Mouse (Mus musculus) stomach, embryonic 15.5 days (tissue): ENCODE data around the gene Vkorc1l1. TPM values are rescaled to one million over a fixed set of nuclear protein-coding genes. Genes with fewer than 3 reads are reported as not detected.
"Not testable (repeated sequence)": the region's sequence is repeated elsewhere in the genome, so short reads cannot be mapped to it uniquely, and the experiment has no call there.

ENCODE experiments used
- ATAC-seq: fragments of 200-750 bp; cut with Nextera tagmentation; 2 replicates; pipeline ENCODE4 v1.8.0; 2017; ENCODE audit warnings: low read depth, moderate number of reproducible peaks, moderate TSS enrichment; ENCODE audit not compliant: insufficient read depth, low FRiP score
- H3K27ac ChIP-seq: fragments of 300-500 bp; sonication (generic); 2 replicates; pipeline ENCODE4 v1.5.1; 2015; ENCODE audit warnings: mild to moderate bottlenecking, inconsistent platforms
- H3K27me3 ChIP-seq: fragments of 300-500 bp; sonication (generic); replicated peaks from 2 replicates; pipeline ENCODE4 v1.6.1; 2015; ENCODE audit warnings: inconsistent platforms
- H3K36me3 ChIP-seq: fragments of 300-500 bp; sonication (generic); 2 replicates; pipeline ENCODE4 v1.6.1; 2015; ENCODE audit warnings: inconsistent platforms
- H3K4me1 ChIP-seq: fragments of 300-500 bp; sonication (generic); 2 replicates; pipeline ENCODE4 v1.6.1; 2015; ENCODE audit warnings: inconsistent platforms
- H3K4me2 ChIP-seq: fragments of 300-500 bp; sonication (generic); 2 replicates; pipeline ENCODE4 v1.6.1; 2015; ENCODE audit warnings: mild to moderate bottlenecking, inconsistent platforms
- H3K4me3 ChIP-seq: fragments of 300-500 bp; sonication (generic); replicated peaks from 2 replicates; pipeline ENCODE4 v1.5.1; 2015; ENCODE audit warnings: inconsistent platforms
- H3K9ac ChIP-seq: fragments of 300-500 bp; sonication (generic); 2 replicates; pipeline ENCODE4 v1.6.1; 2015; ENCODE audit warnings: inconsistent platforms
- H3K9me3 ChIP-seq: fragments of 300-500 bp; sonication (generic); 2 replicates; pipeline ENCODE4 v1.6.1; 2016; ENCODE audit warnings: inconsistent platforms
- WGBS: fragments of 180-500 bp; shearing (Covaris S2); methylation state at CpG from one replicate; pipeline ENCODE4 v1.1.7; 2015; 5-methylcytosine and 5-hydroxymethylcytosine counted together
- polyA plus RNA-seq: library from polyadenylated mRNA; unstranded; fragments of >200 nt; fragmentation: Nextera tagmentation; extraction: Ambion mirVana; gene quantifications from 2 replicates; pipeline ENCODE4 v1.2.1, GENCODE M21; 2015

Gene Vkorc1l1
- polyA plus RNA-seq, 1 experiment from 2014 or later: 24.5 TPM

DNA sequence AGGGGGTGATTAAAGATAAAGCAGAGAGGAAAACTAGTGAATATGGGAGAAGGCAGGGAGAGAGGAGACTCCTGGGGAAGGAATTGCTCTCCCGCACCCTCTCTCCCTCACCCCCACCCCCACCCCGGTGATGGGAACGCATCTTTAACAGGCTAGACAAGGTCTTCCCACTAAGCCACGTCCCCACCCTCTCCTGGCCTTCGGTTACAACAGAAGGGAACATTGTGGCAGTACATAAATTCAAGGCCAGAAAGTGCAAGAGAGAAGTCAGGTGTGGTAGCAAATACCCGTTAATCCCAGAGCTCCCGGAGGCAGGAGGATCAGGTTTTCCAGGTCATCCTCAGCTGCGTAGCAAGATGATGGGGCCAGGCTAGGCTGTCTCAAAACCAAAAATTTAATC, 22.4 kb upstream of the Vkorc1l1 start:
- no peaks in the 10 kb centered on the region for H3K4me1 ChIP-seq
- no peaks in the 10 kb centered on the region for H3K36me3 ChIP-seq
- ATAC-seq: no peak
- no peak overlapping the region for H3K9ac ChIP-seq
- no peaks in the 10 kb centered on the region for H3K27me3 ChIP-seq
- H3K4me2 ChIP-seq: no peak overlapping the region
- WGBS: 60% methylated on average over 8 of the region's 8 CpGs
- H3K27ac ChIP-seq: no peak overlapping the region
- H3K4me3 ChIP-seq: no peak overlapping the region
- H3K9me3 ChIP-seq: no peaks in the 10 kb centered on the region

DNA sequence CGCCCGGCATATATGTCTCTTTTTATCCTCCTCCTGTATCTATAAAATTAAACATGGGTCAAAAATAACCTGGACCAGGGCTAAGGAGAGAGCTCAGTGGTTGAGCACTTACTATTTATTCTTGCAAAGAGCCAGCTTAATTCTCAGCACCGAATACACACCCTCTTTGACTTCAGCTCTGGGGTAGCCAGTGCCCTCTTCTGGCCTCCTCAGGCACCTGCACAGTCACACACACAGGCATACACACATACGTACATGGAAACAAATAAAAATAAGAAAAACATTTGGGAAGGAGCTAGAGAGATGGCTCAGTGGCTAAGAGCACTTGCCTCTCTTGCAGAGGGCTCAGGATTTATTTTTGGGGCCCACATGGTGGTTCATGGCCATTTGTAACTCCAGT, 19.8 kb upstream of the Vkorc1l1 start:
- 92% methylated on average over 4 of the region's 4 CpGs for WGBS
- Histone ChIP-seq H3K4me1 (no peaks in the 10 kb centered on the region), H3K4me3 (no peak overlapping the region), H3K9ac (no peak overlapping the region), H3K27me3 (no peaks in the 10 kb centered on the region), H3K36me3 (no peaks in the 10 kb centered on the region), H3K9me3 (no peaks in the 10 kb centered on the region), H3K4me2 (no peak overlapping the region), H3K27ac (no peak overlapping the region)
- ATAC-seq: no peak

DNA sequence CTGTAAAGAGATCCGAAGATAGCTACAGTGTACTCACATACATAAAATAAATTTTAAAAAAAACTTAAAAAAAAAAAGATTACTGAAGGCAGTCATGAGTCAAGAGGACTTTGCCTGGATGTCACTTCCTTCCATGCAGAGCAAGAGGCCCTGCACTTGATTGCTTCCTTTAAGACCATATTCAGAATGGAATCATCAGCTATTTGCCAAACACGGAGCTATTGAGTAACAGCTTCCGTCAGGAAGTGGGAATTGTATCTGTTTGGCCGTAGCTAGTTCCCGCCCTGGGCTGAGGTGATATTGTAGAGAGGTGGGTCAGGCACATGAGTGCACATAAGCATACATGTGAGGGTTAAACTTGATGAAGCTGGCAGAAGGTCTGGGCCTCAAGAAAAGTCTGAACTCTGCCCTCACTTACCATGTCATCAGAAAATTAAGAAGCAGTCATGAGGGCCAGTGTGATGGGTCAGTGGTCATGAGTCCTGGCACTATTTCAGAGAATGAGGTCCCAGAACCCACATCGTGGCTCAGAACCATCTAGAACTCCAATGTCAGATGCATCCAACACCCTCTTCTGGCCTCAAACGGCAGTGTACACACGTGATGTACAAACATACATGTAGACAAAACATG, 16.8 kb upstream of the Vkorc1l1 start:
- ATAC-seq: no peak
- Histone ChIP-seq H3K4me1 (no peaks in the 10 kb centered on the region), H3K27me3 (no peaks in the 10 kb centered on the region), H3K9ac (no peak overlapping the region), H3K4me3 (no peak overlapping the region), H3K27ac (no peak overlapping the region), H3K36me3 (no peaks in the 10 kb centered on the region), H3K4me2 (no peak overlapping the region), H3K9me3 (no peaks in the 10 kb centered on the region)
- WGBS: 81% methylated on average over 8 of the region's 8 CpGs

DNA sequence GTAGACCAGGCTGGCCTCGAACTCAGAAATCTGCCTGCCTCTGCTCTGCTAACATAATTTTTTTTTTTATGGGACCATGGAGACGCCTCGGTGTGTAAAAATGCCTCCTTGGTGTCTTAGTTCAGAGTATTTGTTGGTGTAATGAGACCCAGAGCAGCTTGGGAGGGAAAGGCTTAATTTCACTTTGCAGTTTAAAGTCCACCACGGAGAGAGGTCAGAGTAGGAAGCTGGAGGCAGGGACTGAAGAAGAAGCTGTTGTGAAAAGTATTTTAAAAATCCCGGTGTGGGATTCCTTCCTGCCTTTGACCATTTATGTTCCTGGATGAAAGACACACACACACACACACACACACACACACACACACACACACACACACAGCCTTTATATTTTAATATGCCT, 15.8 kb upstream of the Vkorc1l1 start:
- no peak for ATAC-seq
- H3K27me3 ChIP-seq: no peaks in the 10 kb centered on the region
- no peaks in the 10 kb centered on the region for H3K9me3 ChIP-seq
- H3K4me2 ChIP-seq: no peak overlapping the region
- H3K36me3 ChIP-seq: no peaks in the 10 kb centered on the region
- H3K27ac ChIP-seq: no peak overlapping the region
- H3K4me3 ChIP-seq: no peak overlapping the region
- 73% methylated on average over 5 of the region's 5 CpGs for WGBS
- H3K4me1 ChIP-seq: no peaks in the 10 kb centered on the region
- H3K9ac ChIP-seq: no peak overlapping the region

DNA sequence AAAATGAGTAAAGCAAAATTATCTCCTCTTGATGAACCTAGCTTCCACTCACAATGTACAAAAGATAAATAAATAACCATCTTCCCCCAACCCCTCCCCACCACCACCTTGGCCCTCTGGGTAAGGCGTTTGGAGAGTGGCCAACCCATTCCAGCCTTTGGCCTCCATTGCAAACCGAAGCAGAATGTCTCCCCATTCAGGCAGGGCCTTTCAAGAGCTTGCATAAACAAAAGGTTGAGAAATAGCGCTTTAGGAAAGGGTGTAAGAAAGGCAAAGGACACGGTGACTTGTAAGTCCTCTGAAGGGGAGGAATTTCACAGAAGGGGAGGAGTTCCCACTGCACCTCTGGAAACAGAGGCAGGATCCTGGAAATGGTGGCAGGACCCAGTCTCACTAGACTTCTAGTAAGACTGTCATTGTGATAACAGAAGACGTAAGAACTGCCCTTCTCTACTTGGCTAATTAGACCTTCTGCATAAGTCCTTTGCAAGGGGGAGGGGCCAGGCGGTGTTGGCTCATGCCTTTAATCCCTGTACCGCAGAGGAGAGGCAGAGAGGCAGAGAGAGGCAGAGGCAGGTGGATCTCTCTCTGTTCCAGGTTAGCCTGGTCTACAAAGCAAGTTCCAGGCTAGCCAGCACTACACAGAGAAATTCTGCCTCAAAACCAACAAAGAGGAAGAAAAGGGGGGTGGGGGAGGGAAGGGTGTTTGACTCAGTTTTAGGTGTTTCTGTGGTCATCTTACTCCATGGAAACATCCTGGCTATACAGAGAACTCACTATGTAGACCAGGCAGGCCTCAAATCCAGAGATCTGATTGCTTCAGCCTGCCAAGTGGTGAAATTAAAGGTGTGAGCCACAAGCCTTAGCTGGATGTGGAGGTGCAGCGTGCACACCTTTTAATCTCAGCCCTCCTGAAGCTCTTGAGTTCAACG, 11.6 kb upstream of the Vkorc1l1 start:
- H3K27me3 ChIP-seq: no peaks in the 10 kb centered on the region
- WGBS: 46% methylated on average over 9 of the region's 9 CpGs
- no peaks in the 10 kb centered on the region for H3K36me3 ChIP-seq
- no peaks in the 10 kb centered on the region for H3K9me3 ChIP-seq
- no peaks in the 10 kb centered on the region for H3K4me1 ChIP-seq
- ATAC-seq: no peak
- no peak overlapping the region for H3K4me3 ChIP-seq
- H3K27ac ChIP-seq: no peak overlapping the region
- no peak overlapping the region for H3K9ac ChIP-seq
- no peak overlapping the region for H3K4me2 ChIP-seq

DNA sequence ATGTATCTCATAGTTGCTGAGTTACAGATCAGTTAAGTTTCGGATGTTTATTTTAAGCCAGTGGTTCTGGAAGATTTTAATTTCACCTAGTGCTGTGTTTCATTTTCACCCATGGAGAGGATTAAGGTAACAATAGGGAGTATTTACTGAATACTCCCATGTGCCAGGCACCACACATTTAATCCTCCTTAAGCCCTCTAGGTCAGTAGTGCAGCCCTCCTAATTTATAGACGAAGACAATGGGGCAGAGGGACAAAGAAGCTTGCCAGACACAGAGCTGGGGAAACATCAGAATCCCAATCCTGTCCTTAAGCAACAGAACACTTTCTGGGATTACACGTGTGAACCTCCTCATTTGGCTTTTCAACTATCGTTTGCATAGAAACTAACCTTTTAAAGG, 4.8 kb upstream of the Vkorc1l1 start:
- Histone ChIP-seq H3K4me1 (no peaks in the 10 kb centered on the region), H3K9ac (no peak overlapping the region), H3K4me3 (no peak overlapping the region), H3K9me3 (no peaks in the 10 kb centered on the region), H3K4me2 (no peak overlapping the region), H3K36me3 (no peaks in the 10 kb centered on the region), H3K27me3 (no peaks in the 10 kb centered on the region), H3K27ac (no peak overlapping the region)
- 51% methylated on average over 4 of the region's 4 CpGs for WGBS
- ATAC-seq: no peak

DNA sequence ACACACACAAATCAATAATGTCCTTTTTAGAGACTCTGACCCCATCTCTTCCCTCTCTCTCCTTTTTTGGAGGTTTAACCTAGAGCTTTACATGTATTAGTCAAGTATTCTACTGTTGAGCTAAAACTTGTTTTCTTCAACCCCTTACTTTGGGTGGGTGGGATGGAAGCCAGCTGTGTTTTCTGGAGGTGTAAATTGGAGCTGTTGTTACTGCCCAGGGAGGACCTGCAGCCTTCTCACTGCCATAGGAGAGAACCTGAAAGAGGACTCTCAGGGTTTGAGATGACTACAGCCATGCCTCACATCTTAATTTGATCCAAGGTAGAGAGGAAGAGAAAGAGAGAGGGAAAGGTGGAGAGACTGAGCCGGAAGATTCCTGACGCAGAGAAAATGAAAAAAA, 1.5 kb upstream of the Vkorc1l1 start:
- Histone ChIP-seq H3K9ac (no peak overlapping the region), H3K4me1 (no peaks in the 10 kb centered on the region), H3K9me3 (no peaks in the 10 kb centered on the region), H3K36me3 (0 out of 2 replicates have a peak, but pooled peaks cover 3% of the 10 kb centered on the region), H3K27ac (no peak overlapping the region), H3K4me2 (peak overlapping the region; percentile 51; the same call in 1 of the 2 replicates), H3K4me3 (no peak overlapping the region), H3K27me3 (no peaks in the 10 kb centered on the region)
- ATAC-seq: no peak
- 55% methylated on average over 2 of the region's 2 CpGs for WGBS

DNA sequence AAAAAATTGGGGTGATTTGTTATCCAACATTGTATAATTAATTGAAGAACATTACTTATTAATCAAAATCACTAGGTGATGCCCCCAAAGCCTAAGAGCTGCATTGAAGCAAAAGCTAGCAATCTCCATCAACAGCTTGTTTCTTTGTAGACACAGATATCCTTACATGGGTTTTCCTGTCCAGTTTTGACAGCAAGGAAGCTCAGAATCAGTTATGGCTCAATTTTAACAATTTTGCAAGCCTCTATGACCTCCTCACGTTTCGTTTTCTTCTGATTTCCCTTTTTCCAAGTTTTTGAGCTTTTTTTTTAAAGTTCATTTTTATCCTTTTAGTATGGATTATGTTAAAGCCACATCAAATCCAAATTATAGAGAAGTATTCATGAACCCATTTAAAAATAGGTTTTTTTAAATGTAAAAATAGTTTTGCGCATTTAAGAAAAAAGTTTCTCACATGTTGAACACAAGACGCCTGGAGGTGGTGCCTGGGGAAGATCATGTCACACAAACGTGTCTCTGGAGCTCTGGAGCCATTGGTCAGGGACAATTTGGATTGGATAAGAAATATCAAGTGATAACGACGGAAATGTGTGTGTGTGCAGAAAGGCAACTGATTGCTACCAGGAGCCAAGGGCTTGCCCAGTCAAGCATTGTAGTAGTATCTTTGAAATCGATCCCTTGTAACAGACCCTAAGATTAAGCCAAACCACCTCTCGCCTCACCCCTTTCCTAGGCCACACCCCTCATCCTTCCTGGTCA, 855 bp upstream of the Vkorc1l1 start:
- peak; percentile 8; the same call in 1 of the 2 replicates for ATAC-seq
- Histone ChIP-seq H3K4me1 (no peaks in the 10 kb centered on the region), H3K27ac (peak overlapping the region; percentile 67; the same call in 1 of the 2 replicates), H3K27me3 (no peaks in the 10 kb centered on the region), H3K36me3 (0 out of 2 replicates have a peak, but pooled peaks cover 3% of the 10 kb centered on the region), H3K4me3 (peak overlapping the region; percentile 78), H3K9me3 (no peaks in the 10 kb centered on the region), H3K9ac (no peak overlapping the region), H3K4me2 (peak overlapping the region; percentile 51)
- 6% methylated on average over 9 of the region's 9 CpGs for WGBS

DNA sequence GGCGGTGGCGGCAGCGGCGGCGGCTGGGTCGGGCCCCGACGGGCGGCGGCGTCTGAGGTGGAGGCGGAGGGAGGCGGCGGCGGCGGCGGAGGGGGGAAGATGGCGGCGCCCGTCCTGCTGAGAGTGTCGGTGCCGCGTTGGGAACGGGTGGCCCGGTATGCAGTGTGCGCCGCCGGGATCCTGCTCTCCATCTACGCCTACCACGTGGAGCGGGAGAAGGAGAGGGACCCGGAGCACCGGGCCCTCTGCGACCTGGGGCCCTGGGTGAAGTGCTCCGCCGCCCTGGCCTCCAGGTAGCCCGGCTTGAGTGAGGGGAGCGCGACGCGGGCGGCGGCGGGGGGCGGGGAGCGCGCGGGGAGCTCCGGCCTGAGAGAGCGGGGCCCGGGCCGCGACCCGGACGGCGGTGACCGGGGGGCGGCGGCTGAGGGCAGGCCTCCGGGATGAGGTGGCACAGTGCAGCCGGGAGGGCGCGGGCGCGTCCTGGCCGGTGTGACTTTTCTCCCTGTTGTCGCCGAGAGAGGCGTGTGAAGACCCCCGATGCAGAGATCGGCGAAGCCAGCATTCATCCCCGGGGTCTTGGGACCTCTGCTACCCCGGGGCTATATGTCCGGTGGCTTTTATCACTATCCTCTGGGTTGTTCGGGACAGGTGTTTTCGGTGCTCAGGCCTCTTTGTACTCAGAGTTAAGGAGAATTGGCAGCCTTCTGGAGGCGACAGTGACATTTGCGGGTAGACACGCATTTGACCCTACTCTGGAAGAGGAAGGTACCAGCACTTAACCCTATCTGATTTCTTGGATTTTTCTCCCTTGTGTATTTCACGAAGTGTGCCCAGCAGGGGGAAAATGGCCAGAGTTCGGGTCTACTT, 536 bp downstream of the Vkorc1l1 start:
- H3K4me2 ChIP-seq: peak overlapping the region; percentile 67
- H3K27ac ChIP-seq: peak overlapping the region; percentile 62; the same call in 1 of the 2 replicates
- peak; percentile 16 for ATAC-seq
- under 1% methylated on average over 47 of the region's 82 CpGs for WGBS
- not testable (repeated sequence) for H3K4me1 ChIP-seq, H3K36me3 ChIP-seq, H3K9me3 ChIP-seq, H3K27me3 ChIP-seq
- H3K4me3 ChIP-seq: peak overlapping the region; percentile 78
- H3K9ac ChIP-seq: peak overlapping the region; percentile 86

DNA sequence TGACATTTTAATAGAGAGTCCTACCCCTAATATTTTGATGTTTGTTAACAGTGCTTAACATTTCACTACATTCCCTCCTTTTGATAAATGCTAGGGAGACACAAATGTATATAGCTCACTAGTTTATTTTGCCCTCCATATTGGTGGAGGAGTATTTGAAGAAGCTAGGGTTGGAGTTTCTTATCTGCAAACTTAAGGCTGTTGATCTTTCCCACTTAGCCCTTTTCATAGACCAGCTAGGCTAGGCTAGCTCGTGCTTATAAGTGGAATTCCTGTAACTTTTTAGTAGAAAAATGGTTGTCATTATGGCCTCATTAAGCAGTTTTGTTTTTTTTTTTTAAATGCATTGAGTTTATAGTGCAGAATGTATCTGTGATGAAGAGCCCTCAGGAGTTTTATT, 1.6 kb downstream of the Vkorc1l1 start:
- H3K27me3 ChIP-seq: no peaks in the 10 kb centered on the region
- no peak overlapping the region for H3K27ac ChIP-seq
- H3K9ac ChIP-seq: no peak overlapping the region
- no peak overlapping the region for H3K4me3 ChIP-seq
- H3K4me2 ChIP-seq: no peak overlapping the region
- 0 out of 2 replicates have a peak, but pooled peaks cover 3% of the 10 kb centered on the region for H3K36me3 ChIP-seq
- WGBS: 61% methylated on average over 1 of the region's 1 CpGs
- no peaks in the 10 kb centered on the region for H3K9me3 ChIP-seq
- no peak for ATAC-seq
- H3K4me1 ChIP-seq: no peaks in the 10 kb centered on the region

DNA sequence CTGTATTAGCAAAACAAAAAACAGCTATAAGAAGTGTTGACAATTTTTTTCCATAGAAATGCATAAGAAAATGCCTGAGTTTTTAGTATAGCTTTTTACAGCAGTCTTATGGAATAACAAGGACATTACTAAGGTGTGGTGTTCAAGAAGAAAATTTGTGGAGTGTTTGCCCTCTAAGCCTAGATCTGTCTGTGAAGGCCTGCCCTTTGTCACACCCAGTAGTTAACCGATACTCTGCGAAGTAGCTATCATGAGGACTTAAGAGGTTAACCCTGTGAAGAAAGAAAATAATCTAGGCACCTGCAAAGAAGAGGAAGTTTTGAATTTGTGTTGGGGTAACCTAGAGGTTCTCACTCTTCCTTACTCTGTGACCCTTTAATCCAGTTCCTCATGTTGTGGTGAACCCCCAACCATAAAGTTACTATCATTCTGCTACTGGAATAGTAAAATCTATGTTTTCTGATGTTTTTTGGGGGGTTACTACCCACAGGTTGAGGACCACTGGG, 5.8 kb downstream of the Vkorc1l1 start:
- ATAC-seq: no peak

More for the DNA sequence above, 5.8 kb downstream of the Vkorc1l1 start:
- 71% methylated on average over 2 of the region's 2 CpGs for WGBS
- Histone ChIP-seq H3K36me3 (0 out of 2 replicates have a peak, but pooled peaks cover 3% of the 10 kb centered on the region), H3K4me3 (no peak overlapping the region), H3K4me1 (no peaks in the 10 kb centered on the region), H3K27ac (no peak overlapping the region), H3K4me2 (no peak overlapping the region), H3K9ac (no peak overlapping the region), H3K27me3 (no peaks in the 10 kb centered on the region), H3K9me3 (no peaks in the 10 kb centered on the region)
